Mouse (Mus musculus) erythroblast, embryonic 14.5 days (primary cell): ENCODE data around the gene Serpina3f.

Source experiments
- GATA1 ChIP-seq: IDR thresholded peaks from 2 replicates; pipeline ENCODE4 v1.6.1; 2012; ENCODE audit warnings: low read length, inconsistent platforms, mixed read lengths
- TAL1 ChIP-seq: IDR thresholded peaks from 3 replicates; pipeline ENCODE4 v1.6.1; 2012; ENCODE audit warnings: low read length, inconsistent platforms, mixed read lengths

DNA sequence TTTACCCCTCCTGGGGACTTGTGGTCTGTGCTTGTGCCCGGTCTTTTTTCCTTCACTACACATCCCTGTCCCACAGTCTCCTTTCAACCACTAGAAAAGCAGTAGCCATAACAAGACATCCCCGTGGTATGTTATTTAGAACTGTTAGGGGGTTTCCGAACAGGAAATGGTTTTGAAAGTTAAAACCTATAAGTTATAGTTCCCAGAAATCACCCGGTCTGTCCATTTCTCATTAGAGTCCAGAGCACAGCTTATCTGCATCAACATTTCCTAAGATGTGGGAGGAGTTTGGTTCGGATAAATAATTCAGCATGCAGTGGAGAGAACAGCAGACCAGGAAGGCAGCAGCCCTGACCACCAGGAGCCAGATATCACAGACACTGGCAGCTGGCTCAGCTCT, 21.6 kb downstream of the Serpina3f start, which contains the start of gene Serpina3g:
- TF ChIP-seq GATA1 (no peak), TAL1 (no peak)
